Mouse (Mus musculus): ENCODE results near the gene Lrmda. TPM values are rescaled to one million over a fixed set of nuclear protein-coding genes. Genes with fewer than 3 reads are reported as not detected.

Gene Lrmda
- polyA plus RNA-seq, 1 experiment from 2014 or later, result 0.23 TPM

GRCm38 (mm10) chr14:22936701-22937100 is 917.2 kb downstream of the Lrmda start:
- 55% methylated on average over 3 of the region's 3 CpGs for whole genome bisulfite sequencing (ENCODE audit: insufficient replicate concordance)
- Histone ChIP-seq H3K27me3 (replicated peaks) (no peaks in the 10 kb centered on the region), H3K4me1 (no peaks in the 10 kb centered on the region), H3K4me3 (no peak overlapping the region), H3K27ac (no peak overlapping the region), H3K9me3 (replicated peaks) (no peaks in the 10 kb centered on the region), H3K4me2 (no peak overlapping the region), H3K36me3 (no peaks in the 10 kb centered on the region), H3K9ac (no peak overlapping the region)
- no peak for ATAC-seq

- H3K4me1 ChIP-seq, result no peaks in the 10 kb centered on the region
Measured at GRCm38 (mm10) chr14:22940576-22940975, 921.1 kb downstream of the Lrmda start.

GRCm38 (mm10) chr14:22942569-22942968 is 923.1 kb downstream of the Lrmda start:
- Histone ChIP-seq H3K27ac (no peak overlapping the region), H3K9ac (no peak overlapping the region), H3K9me3 (replicated peaks) (no peaks in the 10 kb centered on the region), H3K4me3 (no peak overlapping the region), H3K36me3 (no peaks in the 10 kb centered on the region), H3K4me1 (no peaks in the 10 kb centered on the region), H3K4me2 (no peak overlapping the region), H3K27me3 (replicated peaks) (no peaks in the 10 kb centered on the region)
- 58% methylated on average over 2 of the region's 2 CpGs for WGBS (ENCODE audit: insufficient replicate concordance)
- ATAC-seq, result no peak

More at GRCm38 (mm10) chr14:22940576-22940975, 921.1 kb downstream of the Lrmda start:
- H3K9ac ChIP-seq, result no peak overlapping the region
- no peaks in the 10 kb centered on the region for H3K27me3 ChIP-seq (replicated peaks)
- no peak for ATAC-seq
- H3K9me3 ChIP-seq (replicated peaks), result no peaks in the 10 kb centered on the region
- H3K4me3 ChIP-seq, result no peak overlapping the region
- H3K36me3 ChIP-seq, result no peaks in the 10 kb centered on the region
- 31% methylated on average over 2 of the region's 2 CpGs for WGBS (ENCODE audit: insufficient replicate concordance)
- no peak overlapping the region for H3K27ac ChIP-seq
- H3K4me2 ChIP-seq, result no peak overlapping the region

GRCm38 (mm10) chr14:22949466-22949865 is 930.0 kb downstream of the Lrmda start:
- no peaks in the 10 kb centered on the region for H3K4me1 ChIP-seq
- no peaks in the 10 kb centered on the region for H3K27me3 ChIP-seq (replicated peaks)
- no peaks in the 10 kb centered on the region for H3K36me3 ChIP-seq
- no peak for ATAC-seq
- no peaks in the 10 kb centered on the region for H3K9me3 ChIP-seq (replicated peaks)
- no peak overlapping the region for H3K4me3 ChIP-seq
- no peak overlapping the region for H3K9ac ChIP-seq
- no peak overlapping the region for H3K4me2 ChIP-seq
- no peak overlapping the region for H3K27ac ChIP-seq

- Histone ChIP-seq H3K4me2 (no peak overlapping the region), H3K27ac (no peak overlapping the region), H3K4me3 (no peak overlapping the region), H3K9me3 (replicated peaks) (no peaks in the 10 kb centered on the region), H3K27me3 (replicated peaks) (no peaks in the 10 kb centered on the region), H3K36me3 (no peaks in the 10 kb centered on the region), H3K4me1 (no peaks in the 10 kb centered on the region), H3K9ac (no peak overlapping the region)
- ATAC-seq, result no peak
- whole genome bisulfite sequencing (ENCODE audit: insufficient replicate concordance), result 55% methylated on average over 1 of the region's 1 CpGs
Measured at GRCm38 (mm10) chr14:22952981-22953380, 933.5 kb downstream of the Lrmda start.

- Histone ChIP-seq H3K27me3 (replicated peaks) (no peaks in the 10 kb centered on the region), H3K9me3 (replicated peaks) (no peaks in the 10 kb centered on the region), H3K36me3 (no peaks in the 10 kb centered on the region), H3K27ac (no peak overlapping the region), H3K4me3 (no peak overlapping the region), H3K9ac (no peak overlapping the region), H3K4me2 (no peak overlapping the region), H3K4me1 (no peaks in the 10 kb centered on the region)
- no peak for ATAC-seq
- 43% methylated on average over 1 of the region's 1 CpGs for WGBS (ENCODE audit: insufficient replicate concordance)
Measured at GRCm38 (mm10) chr14:22960166-22960565, 940.7 kb downstream of the Lrmda start.

GRCm38 (mm10) chr14:22964796-22965660 is 945.5 kb downstream of the Lrmda start:
- H3K36me3 ChIP-seq, result no peaks in the 10 kb centered on the region
- no peak overlapping the region for H3K9ac ChIP-seq
- H3K9me3 ChIP-seq (replicated peaks), result no peaks in the 10 kb centered on the region
- H3K4me3 ChIP-seq, result no peak overlapping the region
- no peak for ATAC-seq
- H3K27ac ChIP-seq, result no peak overlapping the region
- H3K4me1 ChIP-seq, result no peaks in the 10 kb centered on the region
- no peaks in the 10 kb centered on the region for H3K27me3 ChIP-seq (replicated peaks)
- 66% methylated on average over 9 of the region's 9 CpGs for WGBS (ENCODE audit: insufficient replicate concordance)
- no peak overlapping the region for H3K4me2 ChIP-seq

GRCm38 (mm10) chr14:22968705-22969104 is 949.2 kb downstream of the Lrmda start:
- no peaks in the 10 kb centered on the region for H3K9me3 ChIP-seq (replicated peaks)
- no peak overlapping the region for H3K4me3 ChIP-seq
- H3K9ac ChIP-seq, result no peak overlapping the region
- no peaks in the 10 kb centered on the region for H3K4me1 ChIP-seq
- no peak for ATAC-seq
- no peak overlapping the region for H3K27ac ChIP-seq
- no peaks in the 10 kb centered on the region for H3K27me3 ChIP-seq (replicated peaks)
- no peak overlapping the region for H3K4me2 ChIP-seq
- 78% methylated on average over 5 of the region's 5 CpGs for WGBS (ENCODE audit: insufficient replicate concordance)
- no peaks in the 10 kb centered on the region for H3K36me3 ChIP-seq

GRCm38 (mm10) chr14:22986736-22987135 is 967.2 kb downstream of the Lrmda start:
- H3K4me2 ChIP-seq, result no peak overlapping the region
- H3K27me3 ChIP-seq (replicated peaks), result no peaks in the 10 kb centered on the region
- H3K4me3 ChIP-seq, result no peak overlapping the region
- no peaks in the 10 kb centered on the region for H3K9me3 ChIP-seq (replicated peaks)
- ATAC-seq, result no peak
- H3K27ac ChIP-seq, result no peak overlapping the region
- H3K4me1 ChIP-seq, result no peaks in the 10 kb centered on the region
- no peak overlapping the region for H3K9ac ChIP-seq
- 49% methylated on average over 2 of the region's 2 CpGs for WGBS (ENCODE audit: insufficient replicate concordance)
- H3K36me3 ChIP-seq, result no peaks in the 10 kb centered on the region

GRCm38 (mm10) chr14:22988090-22988669 is 968.7 kb downstream of the Lrmda start:
- no peaks in the 10 kb centered on the region for H3K27me3 ChIP-seq (replicated peaks)
- H3K36me3 ChIP-seq, result no peaks in the 10 kb centered on the region
- H3K27ac ChIP-seq, result no peak overlapping the region
- no peaks in the 10 kb centered on the region for H3K9me3 ChIP-seq (replicated peaks)
- 70% methylated on average over 3 of the region's 3 CpGs for WGBS (ENCODE audit: insufficient replicate concordance)
- H3K4me3 ChIP-seq, result no peak overlapping the region
- H3K4me2 ChIP-seq, result no peak overlapping the region
- H3K9ac ChIP-seq, result no peak overlapping the region
- H3K4me1 ChIP-seq, result no peaks in the 10 kb centered on the region
- no peak for ATAC-seq

GRCm38 (mm10) chr14:22995184-22995935 is 975.8 kb downstream of the Lrmda start:
- no peak overlapping the region for H3K4me3 ChIP-seq
- no peak overlapping the region for H3K9ac ChIP-seq
- no peak for ATAC-seq
- 60% methylated on average over 8 of the region's 8 CpGs for WGBS (ENCODE audit: insufficient replicate concordance)
- H3K36me3 ChIP-seq, result no peaks in the 10 kb centered on the region
- H3K4me1 ChIP-seq, result no peaks in the 10 kb centered on the region
- H3K27me3 ChIP-seq (replicated peaks), result no peaks in the 10 kb centered on the region
- no peaks in the 10 kb centered on the region for H3K9me3 ChIP-seq (replicated peaks)
- H3K4me2 ChIP-seq, result no peak overlapping the region
- H3K27ac ChIP-seq, result no peak overlapping the region

- H3K27me3 ChIP-seq (replicated peaks), result no peaks in the 10 kb centered on the region
- H3K9me3 ChIP-seq (replicated peaks), result no peaks in the 10 kb centered on the region
- H3K4me2 ChIP-seq, result no peak overlapping the region
- no peak overlapping the region for H3K9ac ChIP-seq
- 83% methylated on average over 3 of the region's 3 CpGs for WGBS (ENCODE audit: insufficient replicate concordance)
- no peaks in the 10 kb centered on the region for H3K4me1 ChIP-seq
- H3K36me3 ChIP-seq, result no peaks in the 10 kb centered on the region
- H3K27ac ChIP-seq, result no peak overlapping the region
- no peak for ATAC-seq
- no peak overlapping the region for H3K4me3 ChIP-seq
Measured at GRCm38 (mm10) chr14:22998906-22999305, 979.4 kb downstream of the Lrmda start.
